Mouse (Mus musculus) lung, embryonic 16.5 days (tissue): Measurements from ENCODE around the gene Prm1. TPM values are rescaled to one million over a fixed set of nuclear protein-coding genes. Genes with fewer than 3 reads are reported as not detected.
"Not testable (repeated sequence)": the region's sequence is repeated elsewhere in the genome, so short reads cannot be mapped to it uniquely, and the experiment has no call there.

Experiments used
- ATAC-seq: fragments of 200-750 bp; cut with Nextera tagmentation; 2 replicates; pipeline ENCODE4 v1.8.0; 2017; ENCODE audit warnings: low read depth, mild to moderate bottlenecking, moderate library complexity
- H3K27ac ChIP-seq: fragments of 300-500 bp; sonication (generic); 2 replicates; pipeline ENCODE4 v1.5.1; 2014; ENCODE audit warnings: mild to moderate bottlenecking, control low read depth, low read length
- H3K27me3 ChIP-seq: fragments of 300-500 bp; sonication (generic); 2 replicates; pipeline ENCODE4 v1.6.1; 2014; ENCODE audit warnings: low read depth, low read length, mixed read lengths; ENCODE audit not compliant: control insufficient read depth, insufficient read depth
- H3K36me3 ChIP-seq: fragments of 300-500 bp; sonication (generic); 2 replicates; pipeline ENCODE4 v1.6.1; 2014; ENCODE audit warnings: low read length; ENCODE audit not compliant: control insufficient read depth, insufficient read depth
- H3K4me1 ChIP-seq: fragments of 300-500 bp; sonication (generic); replicated peaks from 2 replicates; pipeline ENCODE4 v1.6.1; 2014; ENCODE audit warnings: low read length, mixed read lengths; ENCODE audit not compliant: control insufficient read depth, insufficient read depth
- H3K4me2 ChIP-seq: fragments of 300-500 bp; sonication (generic); 2 replicates; pipeline ENCODE4 v1.6.1; 2014; ENCODE audit warnings: low read depth, low read length, control low read depth
- H3K4me3 ChIP-seq: fragments of 300-500 bp; sonication (generic); 2 replicates; pipeline ENCODE4 v1.5.1; 2014; ENCODE audit warnings: mild to moderate bottlenecking, low read length, control low read depth
- H3K9ac ChIP-seq: fragments of 300-500 bp; sonication (generic); 2 replicates; pipeline ENCODE4 v1.6.1; 2014; ENCODE audit warnings: low read length, control low read depth
- H3K9me3 ChIP-seq: fragments of 300-500 bp; sonication (generic); 2 replicates; pipeline ENCODE4 v1.6.1; 2016; ENCODE audit warnings: low read length; ENCODE audit not compliant: control insufficient read depth
- WGBS: fragments of 180-500 bp; shearing (Covaris S2); extraction: QIAGEN DNeasy Blood & Tissue Kit; methylation state at CpG from one replicate; pipeline ENCODE4 v1.1.7; 2014; 5-methylcytosine and 5-hydroxymethylcytosine counted together
- polyA plus RNA-seq: library from polyadenylated mRNA; unstranded; fragments of >200 nt; fragmentation: Nextera tagmentation; extraction: Ambion mirVana; gene quantifications from 2 replicates; pipeline ENCODE4 v1.2.1, GENCODE M21; 2015

Gene Prm1
- not detected in 2 replicates for polyA plus RNA-seq

DNA sequence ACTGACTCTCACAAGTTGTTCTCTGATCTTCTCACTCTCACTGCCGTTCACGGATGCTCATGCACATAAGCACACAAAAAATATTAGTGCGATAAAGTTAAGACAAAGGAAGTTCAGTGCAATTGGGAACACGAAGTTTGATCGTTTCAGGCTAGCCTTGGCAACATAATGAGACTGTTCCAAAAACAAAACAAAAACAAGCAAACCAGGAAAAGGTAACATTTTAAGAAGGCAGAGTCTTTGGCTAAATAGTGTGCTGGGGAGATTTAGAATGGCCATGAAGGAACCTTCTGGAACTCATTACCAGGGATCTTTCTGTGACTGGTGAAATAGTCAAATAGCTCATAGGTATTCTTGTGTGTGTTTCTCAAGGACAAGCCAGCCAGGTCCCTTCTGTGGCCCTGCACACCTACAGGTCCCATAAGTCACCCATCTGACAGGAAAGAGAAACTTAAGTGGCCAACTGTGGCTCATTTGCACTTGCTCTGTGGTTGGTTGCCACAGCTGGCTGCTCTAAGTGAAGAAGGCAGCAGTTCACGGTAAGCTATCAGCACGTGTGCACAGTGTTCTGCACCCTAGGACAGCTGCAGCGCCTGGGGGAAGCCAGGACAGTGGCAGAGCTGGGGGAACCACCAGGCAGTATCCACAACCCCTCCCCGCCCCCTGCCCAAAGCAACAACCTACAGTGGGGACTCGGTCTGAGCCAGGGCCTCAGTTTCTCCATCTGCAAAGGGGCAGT is at the start of gene Prm1:
Prm1 (minus strand) TSS at position 51 of the 739 bp plus-strand sequence.
- no peak for ATAC-seq
- Histone ChIP-seq H3K4me2 (no peak within 1 kb of the TSS), H3K9me3 (no peaks in the 10 kb centered on the region), H3K9ac (no peak within 1 kb of the TSS), H3K4me1 (no peaks in the 10 kb centered on the region), H3K4me3 (no peak within 1 kb of the TSS), H3K27ac (no peak within 1 kb of the TSS), H3K36me3 (no peaks in the 10 kb centered on the region), H3K27me3 (no peaks in the 10 kb centered on the region; the same call in 1 of the 2 replicates)
- 71% methylated on average over 10 of the region's 10 CpGs for WGBS

DNA sequence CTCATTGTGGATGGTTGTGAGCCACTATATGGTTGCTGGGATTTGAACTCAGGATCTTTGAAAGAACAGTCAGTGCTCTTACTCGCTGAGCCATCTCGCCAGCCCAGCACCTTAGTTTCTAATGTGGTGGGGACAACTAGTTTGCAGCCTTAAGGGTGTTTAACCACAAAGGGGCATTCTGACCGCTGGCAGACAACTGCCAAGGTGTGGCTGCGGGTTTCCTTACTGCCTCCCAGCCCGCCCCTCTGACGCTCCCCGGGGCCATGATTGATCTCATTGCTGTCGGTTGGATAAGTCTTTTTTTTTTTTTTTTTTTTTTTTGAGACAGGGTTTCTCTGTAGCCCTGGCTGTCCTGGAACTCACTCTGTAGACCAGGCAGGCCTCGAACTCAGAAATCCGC is 46.6 kb upstream of the Prm1 start:
- ATAC-seq, H3K4me2 ChIP-seq, H3K27ac ChIP-seq, H3K4me3 ChIP-seq, H3K36me3 ChIP-seq, H3K9me3 ChIP-seq, H3K9ac ChIP-seq, H3K27me3 ChIP-seq: not testable (repeated sequence)
- WGBS = 82% methylated on average over 10 of the region's 10 CpGs
- H3K4me1 ChIP-seq = peaks cover 36% of the 10 kb centered on the region

DNA sequence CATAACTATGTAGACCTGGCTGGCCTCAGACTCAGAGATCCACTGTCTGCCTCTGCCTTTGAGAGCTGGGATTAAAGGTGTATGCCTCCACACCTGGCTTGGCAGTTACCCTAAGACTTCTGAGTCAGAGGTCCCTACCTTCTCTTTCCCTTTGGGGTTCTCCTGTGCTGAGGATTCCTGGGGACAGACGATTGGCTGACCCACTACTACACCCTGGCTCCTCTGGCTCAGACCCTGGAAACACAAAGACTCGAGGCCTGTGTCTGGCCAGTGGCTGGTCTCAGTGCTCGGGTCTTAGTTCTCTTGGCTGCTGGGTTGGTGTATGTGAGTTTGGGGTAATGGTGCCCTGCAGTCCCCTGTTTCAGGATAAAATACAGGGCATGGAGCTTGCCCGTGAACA is 45.3 kb upstream of the Prm1 start:
- Histone ChIP-seq H3K4me3 (no peak overlapping the region), H3K9me3 (no peaks in the 10 kb centered on the region), H3K36me3 (no peaks in the 10 kb centered on the region), H3K4me1 (peaks cover 36% of the 10 kb centered on the region), H3K27ac (peak overlapping the region; percentile 76), H3K9ac (0 out of 2 replicates have a peak overlapping the region, but pooled peaks have one; percentile 14), H3K27me3 (no peaks in the 10 kb centered on the region), H3K4me2 (no peak overlapping the region)
- ATAC-seq = no peak
- 61% methylated on average over 4 of the region's 4 CpGs for WGBS

DNA sequence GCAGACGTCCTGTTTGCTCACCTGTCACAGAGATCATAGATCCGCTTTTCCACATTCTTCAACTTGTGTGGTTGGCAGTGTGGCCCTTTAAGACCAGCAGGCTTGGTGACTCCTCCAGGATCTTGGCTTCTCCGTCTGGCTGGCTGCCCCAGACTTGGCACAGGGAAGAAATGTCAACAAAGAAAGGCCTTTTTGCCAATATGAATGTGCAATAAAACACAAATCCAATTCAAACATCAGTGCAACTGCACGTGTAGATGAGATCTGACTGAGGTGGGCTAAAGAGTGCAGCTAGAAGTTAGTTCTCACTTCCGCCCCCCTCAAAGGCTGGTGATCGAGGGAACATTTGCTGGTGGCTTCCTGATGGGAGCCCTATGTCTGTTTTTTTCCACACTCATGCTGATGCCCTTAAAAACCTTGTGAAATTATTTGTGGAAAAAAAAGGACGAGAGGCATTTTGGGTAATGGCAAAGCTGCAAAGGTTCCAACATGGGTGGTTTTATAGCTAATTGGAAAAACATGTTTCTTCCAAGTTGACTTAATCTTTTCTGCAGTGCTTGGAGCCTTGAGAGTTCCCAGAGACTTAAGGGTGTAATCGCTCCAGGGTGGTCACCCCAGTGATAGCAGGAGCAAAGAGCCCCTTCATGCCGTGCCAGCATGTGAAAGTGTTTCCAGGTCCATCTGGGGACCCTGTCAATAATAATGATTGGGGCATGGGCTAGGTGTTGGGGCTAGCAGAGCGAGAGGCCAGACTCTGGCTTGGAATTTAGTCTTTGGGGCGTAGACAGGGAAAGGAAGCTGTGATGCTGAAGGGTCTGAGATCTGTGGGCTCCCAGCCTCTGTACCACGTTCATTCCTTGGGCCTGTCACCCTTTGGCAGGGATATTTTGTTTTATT is 44.6 kb upstream of the Prm1 start:
- Histone ChIP-seq H3K4me2 (peak overlapping the region; percentile 2; the same call in 1 of the 2 replicates), H3K36me3 (no peaks in the 10 kb centered on the region), H3K9ac (no peak overlapping the region), H3K9me3 (no peaks in the 10 kb centered on the region), H3K4me1 (peaks cover 36% of the 10 kb centered on the region), H3K27me3 (no peaks in the 10 kb centered on the region), H3K27ac (peak overlapping the region; percentile 76), H3K4me3 (no peak overlapping the region)
- peak; percentile 77 for ATAC-seq
- WGBS = 33% methylated on average over 12 of the region's 12 CpGs

DNA sequence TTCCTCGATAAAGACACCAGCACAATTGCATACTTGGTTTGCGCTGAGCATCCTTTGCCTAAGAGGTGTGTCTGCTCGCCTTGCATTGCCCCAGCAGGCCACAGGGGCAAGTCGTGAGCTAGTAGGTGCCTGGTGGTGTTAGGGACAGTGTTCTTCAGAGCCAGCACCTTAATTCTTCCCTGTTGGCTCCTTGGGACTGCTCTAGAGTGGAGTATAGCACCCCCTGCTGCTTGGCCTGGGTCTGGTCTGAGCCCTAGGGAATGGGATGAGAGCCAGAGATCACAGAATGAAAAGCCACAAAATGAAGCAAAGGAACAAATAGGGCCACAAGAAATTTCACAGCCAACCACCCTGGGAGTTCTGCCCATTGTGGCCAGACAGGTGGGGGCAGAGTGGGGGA is 40.9 kb upstream of the Prm1 start:
- Histone ChIP-seq H3K4me3 (no peak overlapping the region), H3K4me2 (no peak overlapping the region), H3K4me1 (peaks cover 51% of the 10 kb centered on the region), H3K27me3 (no peaks in the 10 kb centered on the region), H3K36me3 (no peaks in the 10 kb centered on the region), H3K9ac (no peak overlapping the region), H3K27ac (no peak overlapping the region), H3K9me3 (no peaks in the 10 kb centered on the region)
- ATAC-seq = peak; percentile 26; the same call in 1 of the 2 replicates
- 54% methylated on average over 4 of the region's 4 CpGs for WGBS

DNA sequence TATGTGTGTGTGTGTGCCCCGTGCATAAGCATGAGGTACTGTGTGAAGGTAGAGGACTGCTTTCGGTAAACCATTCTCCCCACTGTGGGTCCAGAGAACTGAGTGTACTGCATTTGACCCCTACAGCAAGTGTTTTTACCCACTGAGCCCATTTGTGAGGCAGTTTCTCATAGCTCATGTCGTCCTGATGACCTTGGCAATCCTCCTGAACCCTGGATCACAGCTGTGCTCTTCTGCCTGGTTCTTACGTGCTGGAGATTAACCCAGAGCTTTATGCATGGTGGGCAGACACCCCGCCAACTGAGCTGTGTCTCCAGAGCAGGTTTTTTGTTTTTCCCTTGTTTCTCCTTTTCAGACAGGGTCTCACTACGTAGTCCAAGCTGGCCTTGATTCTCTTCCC is 40.3 kb upstream of the Prm1 start:
- H3K4me1 ChIP-seq = peaks cover 46% of the 10 kb centered on the region
- no peak for ATAC-seq
- H3K36me3 ChIP-seq = no peaks in the 10 kb centered on the region
- H3K27ac ChIP-seq = no peak overlapping the region
- no peaks in the 10 kb centered on the region for H3K27me3 ChIP-seq
- WGBS = 83% methylated on average over 6 of the region's 6 CpGs
- no peak overlapping the region for H3K4me3 ChIP-seq
- no peak overlapping the region for H3K4me2 ChIP-seq
- no peaks in the 10 kb centered on the region for H3K9me3 ChIP-seq
- no peak overlapping the region for H3K9ac ChIP-seq

DNA sequence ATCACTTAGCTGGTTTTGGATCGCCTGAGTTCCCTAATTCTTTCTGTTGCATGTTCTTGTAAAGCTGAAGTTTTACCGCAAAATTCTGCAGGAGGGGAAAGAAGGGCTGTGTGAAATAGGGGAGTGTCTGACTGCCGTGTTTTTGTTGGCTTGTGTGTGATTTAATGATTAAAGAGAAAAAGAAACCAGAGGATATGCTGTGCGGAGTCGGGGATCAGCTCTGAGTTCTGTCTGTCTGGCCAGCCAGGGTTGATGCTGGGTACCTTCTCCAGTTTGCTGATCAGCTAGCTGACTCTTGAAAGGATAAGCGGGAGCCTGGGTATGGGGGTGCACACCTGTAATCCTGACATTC is 38.7 kb upstream of the Prm1 start:
- H3K4me3 ChIP-seq = peak overlapping the region; percentile 34

DNA sequence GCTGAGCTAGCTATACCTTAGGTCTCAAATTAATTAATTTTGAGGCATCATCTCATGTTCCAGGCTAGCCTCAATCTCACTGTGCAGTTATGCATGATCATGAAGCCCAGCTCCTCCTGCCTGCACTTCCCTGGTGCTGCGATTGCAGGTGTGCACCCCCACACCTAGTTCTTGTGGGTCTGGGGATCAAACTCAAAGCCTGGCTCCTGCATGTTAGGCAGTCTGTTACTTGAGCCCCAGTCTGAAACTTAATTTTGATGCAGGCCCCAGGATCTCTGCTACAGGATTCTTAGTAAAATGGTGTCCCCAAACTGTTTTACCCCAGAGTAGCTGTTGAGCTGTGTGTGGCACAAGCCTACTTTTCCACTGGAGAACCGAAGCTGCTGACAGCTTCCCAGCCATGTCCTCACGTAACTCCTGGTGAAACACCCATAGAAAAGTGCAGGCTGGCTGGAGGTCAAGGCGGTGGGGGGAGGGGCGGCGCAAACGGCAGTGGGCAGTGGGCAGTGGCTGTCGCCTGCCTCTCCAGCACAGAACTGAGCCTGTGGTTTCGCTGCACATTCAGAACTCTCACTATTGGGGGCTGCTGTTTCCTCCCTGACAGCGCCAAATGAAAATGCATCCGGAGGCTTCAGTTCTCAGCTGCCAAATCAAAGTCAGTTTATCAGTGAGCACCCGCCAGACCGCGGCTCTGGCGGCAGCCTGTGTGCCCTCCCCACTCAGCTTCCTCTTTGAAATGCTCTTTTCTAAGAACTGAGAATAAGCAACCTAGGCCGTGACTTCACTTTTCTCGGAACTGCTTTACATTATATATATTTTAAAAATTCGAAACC is 38.1 kb upstream of the Prm1 start:
- Histone ChIP-seq H3K4me3 (peak overlapping the region; percentile 34), H3K27ac (peak overlapping the region; percentile 60), H3K4me2 (peak overlapping the region; percentile 56), H3K9ac (peak overlapping the region; percentile 55), H3K36me3 (no peaks in the 10 kb centered on the region), H3K4me1 (peaks cover 33% of the 10 kb centered on the region), H3K27me3 (no peaks in the 10 kb centered on the region), H3K9me3 (no peaks in the 10 kb centered on the region)
- peak; percentile 72 for ATAC-seq
- WGBS = 7% methylated on average over 18 of the region's 18 CpGs

More for the DNA sequence above, 38.7 kb upstream of the Prm1 start:
- H3K4me1 ChIP-seq = peaks cover 35% of the 10 kb centered on the region
- no peaks in the 10 kb centered on the region for H3K27me3 ChIP-seq
- H3K9ac ChIP-seq = no peak overlapping the region; the same call in 1 of the 2 replicates
- ATAC-seq = no peak
- H3K36me3 ChIP-seq = no peaks in the 10 kb centered on the region
- no peaks in the 10 kb centered on the region for H3K9me3 ChIP-seq
- H3K27ac ChIP-seq = peak overlapping the region; percentile 60
- H3K4me2 ChIP-seq = peak overlapping the region; percentile 56
- WGBS = 29% methylated on average over 6 of the region's 6 CpGs
